Mouse (Mus musculus) naive thymus-derived CD4-positive, alpha-beta T cell, adult 2 months (primary cell): ENCODE results near the gene Gm10803.
"Not testable (repeated sequence)": the region's sequence is repeated elsewhere in the genome, so short reads cannot be mapped to it uniquely, and the experiment has no call there.

Experiments
- DNase-seq: peaks from one replicate; pipeline ENCODE4 v3.0.0-alpha.2; 2011; ENCODE audit warnings: low read depth

Gene Gm10803

GRCm38 (mm10) chr2:93560268-93560667 is at the start of gene Gm10803:
Gm10803 (plus strand) TSS chr2:93560568.
- DNase-seq: not testable (repeated sequence)

GRCm38 (mm10) chr2:93510839-93511238 is 49.5 kb upstream of the Gm10803 start:
- no peak for DNase-seq

- DNase-seq: no peak
These were observed 48.2 kb upstream of the Gm10803 start for GRCm38 (mm10) chr2:93512130-93512529.

- no peak for DNase-seq
These were observed 45.1 kb upstream of the Gm10803 start for GRCm38 (mm10) chr2:93515246-93515645.

GRCm38 (mm10) chr2:93521042-93521441 is 39.3 kb upstream of the Gm10803 start:
- DNase-seq: no peak

- DNase-seq: no peak
These were observed 38.8 kb upstream of the Gm10803 start for GRCm38 (mm10) chr2:93521571-93521970.

GRCm38 (mm10) chr2:93522005-93522404 is 38.4 kb upstream of the Gm10803 start:
- DNase-seq: no peak

GRCm38 (mm10) chr2:93525033-93525762 is 35.2 kb upstream of the Gm10803 start:
- no peak for DNase-seq

GRCm38 (mm10) chr2:93529602-93530001 is 30.8 kb upstream of the Gm10803 start:
- no peak for DNase-seq

- no peak for DNase-seq
These were observed 26.5 kb upstream of the Gm10803 start for GRCm38 (mm10) chr2:93533891-93534290.

GRCm38 (mm10) chr2:93537385-93537967 is 22.9 kb upstream of the Gm10803 start:
- DNase-seq: no peak

GRCm38 (mm10) chr2:93538140-93538539 is 22.2 kb upstream of the Gm10803 start:
- no peak for DNase-seq

- no peak for DNase-seq
These were observed 18.6 kb upstream of the Gm10803 start for GRCm38 (mm10) chr2:93541771-93542170.

GRCm38 (mm10) chr2:93552676-93553521 is 7.5 kb upstream of the Gm10803 start:
- DNase-seq: no peak

- DNase-seq: no peak
These were observed 6.5 kb upstream of the Gm10803 start for GRCm38 (mm10) chr2:93553905-93554304.

- no peak for DNase-seq
These were observed 5.3 kb downstream of the Gm10803 start for GRCm38 (mm10) chr2:93565647-93566046.

GRCm38 (mm10) chr2:93567675-93568074 is 7.3 kb downstream of the Gm10803 start:
- no peak for DNase-seq

GRCm38 (mm10) chr2:93572565-93572964 is 12.2 kb downstream of the Gm10803 start:
- no peak for DNase-seq

- no peak for DNase-seq
These were observed 20.9 kb downstream of the Gm10803 start for GRCm38 (mm10) chr2:93581271-93581670.

GRCm38 (mm10) chr2:93585821-93586220 is 25.5 kb downstream of the Gm10803 start:
- no peak for DNase-seq

- DNase-seq: no peak
These were observed 27.1 kb downstream of the Gm10803 start for GRCm38 (mm10) chr2:93587446-93587845.

GRCm38 (mm10) chr2:93589875-93590274 is 29.5 kb downstream of the Gm10803 start:
- no peak for DNase-seq

GRCm38 (mm10) chr2:93591706-93592105 is 31.3 kb downstream of the Gm10803 start:
- DNase-seq: no peak
